Mouse (Mus musculus) kidney, postnatal 14 days (tissue): ENCODE results near the gene Ang2.
A peak's percentile ranks its signal among the peaks of the same experiment; 100 is the strongest.
"Not testable (repeated sequence)": the region's sequence is repeated elsewhere in the genome, so short reads cannot be mapped to it uniquely, and the experiment has no call there.

Source experiments
- DNase-seq: peaks from one replicate; pipeline ENCODE4 v3.0.0; 2022; ENCODE audit warnings: mixed read lengths

The Ang2 gene

GRCm38 (mm10) chr14:51199098-51200023, at the start of gene Ang2:
Ang2 (minus strand) TSS chr14:51199148.
- DNase-seq, result no peak

GRCm38 (mm10) chr14:51247736-51248135, 48.8 kb upstream of the Ang2 start:
- no peak for DNase-seq

GRCm38 (mm10) chr14:51240899-51241298, 42.0 kb upstream of the Ang2 start:
- peak; percentile 55 for DNase-seq

- not testable (repeated sequence) for DNase-seq
Observed at GRCm38 (mm10) chr14:51237488-51237887, 38.5 kb upstream of the Ang2 start.

- DNase-seq, result not testable (repeated sequence)
Observed at GRCm38 (mm10) chr14:51229657-51230056, 30.7 kb upstream of the Ang2 start.

GRCm38 (mm10) chr14:51220075-51220474, 21.1 kb upstream of the Ang2 start:
- DNase-seq, result not testable (repeated sequence)

GRCm38 (mm10) chr14:51203115-51203514, 4.2 kb upstream of the Ang2 start, which contains the start of gene Ear14:
Ear14 (plus strand) TSS chr14:51203391.
- no peak for DNase-seq

GRCm38 (mm10) chr14:51200466-51200865, 1.5 kb upstream of the Ang2 start:
- DNase-seq, result no peak

GRCm38 (mm10) chr14:51200054-51200453, 1.1 kb upstream of the Ang2 start:
- DNase-seq, result no peak

- peak; percentile 58 for DNase-seq
Observed at GRCm38 (mm10) chr14:51195681-51196080, 3.3 kb downstream of the Ang2 start.

- DNase-seq, result not testable (repeated sequence)
Observed at GRCm38 (mm10) chr14:51181051-51181450, 17.9 kb downstream of the Ang2 start.

- no peak for DNase-seq
Observed at GRCm38 (mm10) chr14:51173843-51174242, 25.1 kb downstream of the Ang2 start.

- not testable (repeated sequence) for DNase-seq
Observed at GRCm38 (mm10) chr14:51172947-51173346, 26.0 kb downstream of the Ang2 start.

- DNase-seq, result peak; percentile 29
Observed at GRCm38 (mm10) chr14:51172095-51172865, 26.7 kb downstream of the Ang2 start.

- DNase-seq, result no peak
Observed at GRCm38 (mm10) chr14:51166068-51166467, 32.9 kb downstream of the Ang2 start.

GRCm38 (mm10) chr14:51165435-51165834, 33.5 kb downstream of the Ang2 start:
- no peak for DNase-seq

- DNase-seq, result not testable (repeated sequence)
Observed at GRCm38 (mm10) chr14:51163323-51163722, 35.6 kb downstream of the Ang2 start.

- DNase-seq, result not testable (repeated sequence)
Observed at GRCm38 (mm10) chr14:51161976-51162375, 37.0 kb downstream of the Ang2 start, which contains the start of gene Rnase2b. Rnase2b (plus strand) TSS chr14:51162260.

GRCm38 (mm10) chr14:51157072-51157471, 41.9 kb downstream of the Ang2 start:
- no peak for DNase-seq

- DNase-seq, result no peak
Observed at GRCm38 (mm10) chr14:51156736-51157068, 42.2 kb downstream of the Ang2 start.

- DNase-seq, result no peak
Observed at GRCm38 (mm10) chr14:51156056-51156735, 42.8 kb downstream of the Ang2 start.

GRCm38 (mm10) chr14:51152249-51152870, 46.6 kb downstream of the Ang2 start:
- DNase-seq, result no peak
